16 mouse cellular contexts compared by ENCODE assay signal in genomic region chr6:145726986-145727385, GRCm38 (mm10).
"Had no signal": no experiment of that assay in that cellular context is flagged by ENCODE, and none has a peak within 500 bp of the region (broad histone marks: within the 10 kb centered on the region; RNA-seq: fewer than 3 reads in every experiment).

No protein-coding gene starts in this region.

- DNase-seq: kidney, adult 2 months; kidney, postnatal 25 days; liver; thymus, adult 2 months; thymus, postnatal 14 days; thymus, postnatal 4 days had no signal

- H3K27me3 ChIP-seq: limb, embryonic 13.5 days; liver, embryonic 12.5 days; liver, embryonic 15.5 days; lung, embryonic 15.5 days; megakaryocyte, embryonic 14.5 days; midbrain, embryonic 13.5 days had no signal

- H3K4me2 ChIP-seq: limb, embryonic 13.5 days; liver, embryonic 12.5 days; liver, embryonic 15.5 days; lung, embryonic 15.5 days; midbrain, embryonic 13.5 days had no signal

- H3K4me3 ChIP-seq: limb, embryonic 10.5 days; limb, embryonic 13.5 days; liver, embryonic 12.5 days; liver, embryonic 15.5 days; lung, embryonic 15.5 days; megakaryocyte, embryonic 14.5 days; midbrain, embryonic 10.5 days; midbrain, embryonic 13.5 days had no signal

- H3K9ac ChIP-seq: limb, embryonic 13.5 days; liver, embryonic 12.5 days; liver, embryonic 15.5 days; lung, embryonic 15.5 days; midbrain, embryonic 13.5 days had no signal

- ATAC-seq: intestine, postnatal 0 days; liver, embryonic 12.5 days; midbrain, embryonic 13.5 days had no signal

- H3K36me3 ChIP-seq: limb, embryonic 10.5 days; limb, embryonic 13.5 days; liver, embryonic 12.5 days; liver, embryonic 15.5 days; lung, embryonic 15.5 days; midbrain, embryonic 10.5 days; midbrain, embryonic 13.5 days had no signal

- H3K9me3 ChIP-seq: limb, embryonic 10.5 days; limb, embryonic 13.5 days; liver, embryonic 12.5 days; liver, embryonic 15.5 days; lung, embryonic 15.5 days; megakaryocyte, embryonic 14.5 days; midbrain, embryonic 10.5 days; midbrain, embryonic 13.5 days had no signal

- H3K27ac ChIP-seq: kidney, postnatal 0 days; limb, embryonic 10.5 days; limb, embryonic 13.5 days; liver, embryonic 12.5 days; liver, embryonic 15.5 days; lung, embryonic 15.5 days; midbrain, embryonic 10.5 days; midbrain, embryonic 13.5 days had no signal

- H3K4me1 ChIP-seq: liver, embryonic 12.5 days; liver, embryonic 15.5 days; megakaryocyte, embryonic 14.5 days; midbrain, embryonic 13.5 days had no signal
